Mouse (Mus musculus): Measurements from ENCODE around the gene Ankrd1. TPM values are rescaled to one million over a fixed set of nuclear protein-coding genes. Genes with fewer than 3 reads are reported as not detected.

The Ankrd1 gene
- polyA plus RNA-seq, 1 experiment from 2014 or later = not detected

DNA sequence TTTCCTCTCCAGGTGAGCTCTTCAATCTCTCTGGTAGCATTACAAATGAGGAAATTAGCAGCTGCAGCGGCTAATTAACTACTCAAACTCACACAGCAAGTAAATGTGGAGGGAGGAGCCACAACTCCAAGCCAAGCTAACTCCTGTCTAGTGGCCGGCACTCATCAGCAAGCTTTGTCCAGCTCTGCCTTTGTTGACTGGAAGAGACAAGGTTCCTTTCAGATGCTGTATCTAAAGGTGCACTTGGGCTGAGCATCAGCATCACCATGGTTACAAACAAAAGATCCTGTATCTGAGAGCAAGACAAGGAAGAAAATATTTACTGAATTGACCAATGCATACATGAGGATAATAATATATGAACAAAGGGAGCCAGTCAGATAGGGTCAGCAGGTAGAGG lies 10.3 kb upstream of the Ankrd1 start:
- H3K4me2 ChIP-seq (replicated peaks) = no peak overlapping the region
- H3K9ac ChIP-seq (replicated peaks) = no peak overlapping the region
- H3K4me3 ChIP-seq (replicated peaks) = no peak overlapping the region
- 59% methylated on average over 2 of the region's 2 CpGs for WGBS
- no peak for ATAC-seq
- no peak overlapping the region for H3K27ac ChIP-seq
- H3K4me1 ChIP-seq (replicated peaks) = no peaks in the 10 kb centered on the region
- H3K27me3 ChIP-seq = no peaks in the 10 kb centered on the region
- no peaks in the 10 kb centered on the region for H3K9me3 ChIP-seq
- no peaks in the 10 kb centered on the region for H3K36me3 ChIP-seq

DNA sequence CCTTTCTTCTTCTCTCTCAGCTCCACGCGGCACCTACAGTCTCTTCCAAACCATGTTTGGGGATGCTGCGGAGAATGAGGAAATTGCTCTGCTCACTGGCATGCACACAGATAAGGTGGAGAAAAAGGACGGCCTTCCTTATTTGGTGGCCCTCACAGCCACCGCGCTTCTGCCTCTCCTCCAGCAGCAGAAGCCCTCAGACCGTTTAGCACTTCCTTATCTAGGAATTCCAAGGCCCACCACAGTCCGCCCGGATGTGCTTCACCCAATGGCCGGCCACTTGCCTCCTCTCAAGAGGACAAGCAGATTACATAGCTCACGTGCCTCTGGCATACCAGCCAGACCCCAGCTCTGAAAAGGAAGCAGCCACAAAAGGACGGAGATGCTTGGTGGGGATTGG lies 9.7 kb upstream of the Ankrd1 start:
- no peak for ATAC-seq
- H3K4me2 ChIP-seq (replicated peaks) = no peak overlapping the region
- 75% methylated on average over 12 of the region's 12 CpGs for WGBS
- no peak overlapping the region for H3K9ac ChIP-seq (replicated peaks)
- no peak overlapping the region for H3K27ac ChIP-seq
- H3K27me3 ChIP-seq = no peaks in the 10 kb centered on the region
- H3K9me3 ChIP-seq = no peaks in the 10 kb centered on the region
- H3K36me3 ChIP-seq = no peaks in the 10 kb centered on the region
- no peaks in the 10 kb centered on the region for H3K4me1 ChIP-seq (replicated peaks)
- H3K4me3 ChIP-seq (replicated peaks) = no peak overlapping the region

DNA sequence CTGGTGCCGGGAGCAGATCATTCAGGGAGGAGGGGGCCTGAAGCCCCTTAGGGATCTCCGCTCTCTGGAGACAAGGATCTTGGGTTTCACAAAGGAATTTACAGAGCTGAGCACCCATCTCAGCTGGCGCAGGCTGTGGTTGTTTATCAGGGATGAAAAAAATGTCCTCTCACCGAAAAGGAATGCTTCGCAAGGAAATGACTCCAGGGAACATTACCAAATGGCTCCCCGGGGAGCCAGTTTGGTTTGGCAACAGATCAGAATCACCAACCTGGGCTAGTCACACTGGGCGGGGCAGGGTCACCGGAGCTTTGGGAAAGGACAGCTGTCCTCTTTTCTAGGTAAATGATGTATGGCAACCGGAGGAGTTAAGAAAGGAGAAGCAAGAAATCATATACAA lies 9.3 kb upstream of the Ankrd1 start:
- no peaks in the 10 kb centered on the region for H3K4me1 ChIP-seq (replicated peaks)
- no peak overlapping the region for H3K9ac ChIP-seq (replicated peaks)
- H3K4me3 ChIP-seq (replicated peaks) = no peak overlapping the region
- H3K36me3 ChIP-seq = no peaks in the 10 kb centered on the region
- H3K27me3 ChIP-seq = no peaks in the 10 kb centered on the region
- H3K4me2 ChIP-seq (replicated peaks) = no peak overlapping the region
- H3K27ac ChIP-seq = no peak overlapping the region
- WGBS = 73% methylated on average over 9 of the region's 9 CpGs
- no peak for ATAC-seq
- H3K9me3 ChIP-seq = no peaks in the 10 kb centered on the region

DNA sequence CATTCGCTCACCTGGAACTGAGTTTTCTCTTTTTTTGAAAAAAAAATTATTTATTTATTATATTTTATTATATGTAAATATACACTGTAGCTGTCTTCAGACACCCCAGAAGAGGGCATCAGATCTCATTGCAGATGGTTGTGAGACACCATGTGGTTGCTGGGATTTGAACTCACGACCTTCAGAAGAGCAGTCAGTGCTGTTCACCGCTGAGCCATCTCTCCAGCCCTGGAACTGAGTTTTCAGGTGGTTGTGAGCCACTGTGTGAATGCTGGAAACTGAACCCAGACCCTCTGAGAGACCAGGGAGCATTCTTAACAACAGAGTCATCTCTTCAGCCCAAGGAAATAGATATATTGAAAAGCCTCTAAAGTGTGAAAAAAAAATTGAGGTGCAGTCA lies 8.5 kb upstream of the Ankrd1 start:
- no peak overlapping the region for H3K27ac ChIP-seq
- no peak overlapping the region for H3K4me3 ChIP-seq (replicated peaks)
- ATAC-seq = no peak
- no peaks in the 10 kb centered on the region for H3K9me3 ChIP-seq
- H3K9ac ChIP-seq (replicated peaks) = no peak overlapping the region
- H3K4me2 ChIP-seq (replicated peaks) = no peak overlapping the region
- no peaks in the 10 kb centered on the region for H3K36me3 ChIP-seq
- no peaks in the 10 kb centered on the region for H3K4me1 ChIP-seq (replicated peaks)
- WGBS = 95% methylated on average over 3 of the region's 3 CpGs
- no peaks in the 10 kb centered on the region for H3K27me3 ChIP-seq

DNA sequence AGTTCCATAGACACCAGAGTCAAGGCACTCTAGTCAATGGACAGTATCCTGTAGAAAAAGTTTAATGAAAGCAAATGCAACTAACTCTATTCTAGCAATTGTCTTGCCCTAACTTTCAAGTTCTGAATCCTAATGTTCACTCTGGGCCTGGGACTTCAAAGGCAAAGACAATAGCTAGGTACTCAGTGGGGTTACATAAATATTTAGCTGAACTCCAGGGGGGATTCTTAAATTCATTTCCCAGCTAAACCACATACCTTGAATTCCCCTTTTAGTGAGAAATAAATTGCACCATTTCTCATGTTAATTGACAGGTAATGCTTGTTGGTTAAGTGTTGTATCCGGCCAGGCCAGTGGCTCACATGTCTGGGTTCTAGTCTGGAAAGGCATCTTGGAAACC lies 4.3 kb upstream of the Ankrd1 start:
- Histone ChIP-seq H3K4me2 (replicated peaks) (no peak overlapping the region), H3K9me3 (peaks cover 2% of the 10 kb centered on the region; the same call in 1 of the 2 replicates), H3K36me3 (no peaks in the 10 kb centered on the region), H3K27ac (no peak overlapping the region), H3K4me1 (replicated peaks) (no peaks in the 10 kb centered on the region), H3K4me3 (replicated peaks) (no peak overlapping the region), H3K27me3 (no peaks in the 10 kb centered on the region), H3K9ac (replicated peaks) (no peak overlapping the region)
- 97% methylated on average over 1 of the region's 1 CpGs for WGBS
- no peak for ATAC-seq

DNA sequence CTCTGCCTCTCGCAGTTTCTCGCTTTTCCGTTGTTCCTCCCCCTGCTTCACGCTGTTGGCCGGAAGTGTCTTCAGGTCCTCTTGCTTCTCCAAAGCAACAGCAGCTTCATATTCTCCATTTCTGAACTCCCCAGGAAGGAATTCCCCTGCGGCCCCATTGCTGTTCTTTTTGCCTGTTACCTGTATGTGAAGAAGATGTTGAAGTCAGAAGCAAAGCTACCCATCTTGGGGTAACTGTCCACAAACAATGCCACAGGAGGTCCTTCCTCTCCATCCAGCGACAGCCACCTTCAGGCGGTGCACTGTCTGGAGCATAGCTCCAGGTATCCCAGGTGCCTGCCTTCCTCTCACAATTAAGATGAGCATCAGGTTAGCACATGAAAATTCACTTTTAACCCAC lies 680 bp downstream of the Ankrd1 start:
- ATAC-seq = no peak
- no peak overlapping the region for H3K4me3 ChIP-seq (replicated peaks)
- H3K27ac ChIP-seq = no peak overlapping the region
- no peaks in the 10 kb centered on the region for H3K36me3 ChIP-seq
- no peaks in the 10 kb centered on the region for H3K4me1 ChIP-seq (replicated peaks)
- 88% methylated on average over 8 of the region's 8 CpGs for WGBS
- H3K27me3 ChIP-seq = no peaks in the 10 kb centered on the region
- peaks cover 2% of the 10 kb centered on the region; the same call in 1 of the 2 replicates for H3K9me3 ChIP-seq
- H3K4me2 ChIP-seq (replicated peaks) = no peak overlapping the region
- no peak overlapping the region for H3K9ac ChIP-seq (replicated peaks)

DNA sequence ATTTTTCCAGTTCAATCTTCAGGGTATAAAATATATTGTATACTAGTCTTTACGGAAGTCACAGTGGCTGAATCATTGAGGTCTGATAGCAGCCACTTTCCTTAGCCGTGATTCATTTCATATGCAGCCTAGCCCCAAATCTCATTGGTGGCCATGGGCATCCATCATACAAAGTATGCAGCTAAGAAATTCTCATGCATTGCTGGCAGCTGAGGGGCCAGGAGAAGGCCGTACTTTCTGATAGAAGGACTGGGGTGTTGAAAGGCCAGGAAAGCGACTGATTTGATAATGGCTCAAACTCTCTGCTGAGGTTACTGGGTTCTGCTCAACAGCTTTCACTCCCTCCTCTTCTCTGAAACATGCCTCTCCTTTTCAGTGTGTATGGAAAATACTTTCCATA lies 3.7 kb downstream of the Ankrd1 start:
- no peak for ATAC-seq
- Histone ChIP-seq H3K9ac (replicated peaks) (no peak overlapping the region), H3K27me3 (no peaks in the 10 kb centered on the region), H3K36me3 (no peaks in the 10 kb centered on the region), H3K4me1 (replicated peaks) (no peaks in the 10 kb centered on the region), H3K4me2 (replicated peaks) (no peak overlapping the region), H3K4me3 (replicated peaks) (no peak overlapping the region), H3K27ac (no peak overlapping the region), H3K9me3 (no peaks in the 10 kb centered on the region)
- WGBS = 92% methylated on average over 4 of the region's 4 CpGs

DNA sequence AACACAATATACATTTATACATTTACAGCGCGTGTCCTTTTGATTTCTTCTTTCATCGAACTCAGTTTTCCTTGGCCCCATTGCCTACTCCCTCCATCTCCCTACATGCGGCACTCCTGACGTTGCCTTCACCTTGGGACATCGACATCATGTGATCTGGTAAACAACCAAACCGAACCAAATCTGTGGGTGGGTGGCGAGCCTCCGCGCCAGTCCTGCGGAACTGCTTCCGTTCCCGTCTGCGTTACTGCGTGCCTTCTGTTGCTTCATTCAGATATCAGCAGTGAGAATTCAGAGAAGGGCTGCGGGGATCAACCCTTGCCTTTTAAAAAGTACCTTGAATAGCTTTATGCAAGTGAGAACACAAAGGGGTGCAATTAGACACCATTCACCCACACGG lies 7.9 kb downstream of the Ankrd1 start:
- Histone ChIP-seq H3K4me3 (replicated peaks) (no peak overlapping the region), H3K4me2 (replicated peaks) (peak overlapping the region; percentile 31), H3K9me3 (no peaks in the 10 kb centered on the region), H3K36me3 (no peaks in the 10 kb centered on the region), H3K27me3 (no peaks in the 10 kb centered on the region), H3K4me1 (replicated peaks) (0 out of 2 replicates have a peak, but pooled peaks cover 2% of the 10 kb centered on the region), H3K9ac (replicated peaks) (no peak overlapping the region), H3K27ac (no peak overlapping the region)
- 53% methylated on average over 17 of the region's 17 CpGs for WGBS
- no peak for ATAC-seq

DNA sequence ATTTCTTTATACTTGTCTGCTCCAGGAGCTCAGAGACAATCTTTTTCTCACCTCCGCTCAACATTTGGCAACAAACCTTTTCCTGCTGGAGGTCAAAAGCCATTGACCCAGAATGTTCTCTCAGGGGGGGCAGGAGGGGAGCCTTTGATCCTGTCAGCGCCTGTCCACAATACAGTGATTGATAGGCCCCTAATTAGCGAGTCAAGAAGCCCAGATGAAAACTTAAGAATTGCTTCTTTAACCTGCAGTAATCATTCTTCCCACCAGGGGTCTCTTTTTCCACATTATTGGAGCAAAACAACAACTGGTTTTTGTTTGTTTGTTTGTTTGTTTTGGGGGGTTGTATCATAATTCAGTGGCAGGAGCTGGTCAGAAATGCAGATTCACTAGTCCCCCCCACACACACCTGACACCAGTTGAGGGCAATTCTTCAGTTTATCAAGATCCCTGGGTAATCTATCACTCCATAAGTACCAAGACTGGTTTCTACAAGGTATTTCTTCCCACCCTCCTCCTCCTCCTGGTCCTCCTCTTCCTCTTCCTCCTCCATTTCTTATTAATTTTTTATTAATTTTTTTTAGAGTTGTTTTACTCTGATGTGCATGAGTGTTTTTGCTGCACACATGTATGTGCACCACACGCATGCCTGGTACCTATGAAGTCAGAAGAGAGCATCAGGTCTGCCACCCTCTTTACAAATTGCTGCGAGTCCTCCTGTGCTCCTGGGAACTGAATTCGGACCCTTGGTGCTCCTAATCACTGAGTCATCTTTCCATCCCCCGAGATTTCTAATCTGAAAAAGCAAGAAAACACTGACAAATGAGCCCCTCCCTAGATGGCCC lies 8.6 kb downstream of the Ankrd1 start:
- peak; percentile 65 for ATAC-seq
- WGBS = 32% methylated on average over 7 of the region's 7 CpGs
- Histone ChIP-seq H3K4me2 (replicated peaks) (no peak overlapping the region), H3K27ac (no peak overlapping the region), H3K27me3 (no peaks in the 10 kb centered on the region), H3K36me3 (no peaks in the 10 kb centered on the region), H3K4me3 (replicated peaks) (no peak overlapping the region), H3K9me3 (no peaks in the 10 kb centered on the region), H3K4me1 (replicated peaks) (0 out of 2 replicates have a peak, but pooled peaks cover 2% of the 10 kb centered on the region), H3K9ac (replicated peaks) (no peak overlapping the region)

DNA sequence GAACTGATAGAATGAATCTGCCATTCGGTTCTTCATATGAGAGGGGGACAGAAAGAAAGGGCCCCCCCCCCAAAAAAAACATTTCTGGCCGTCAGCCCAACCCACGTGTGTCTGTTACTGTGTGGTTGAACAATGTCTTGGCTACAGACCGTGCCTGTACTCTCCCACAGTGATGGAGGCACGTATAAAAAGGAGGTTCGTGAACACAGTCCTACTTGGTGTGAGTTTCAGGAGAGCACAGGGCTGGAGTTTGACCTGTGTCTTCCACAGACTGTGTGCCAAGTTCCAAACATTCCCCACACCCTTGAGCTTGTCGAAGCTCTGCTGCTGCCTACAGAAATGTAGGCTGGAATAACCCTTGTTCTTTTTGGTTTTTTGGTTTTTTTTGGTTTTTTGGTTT lies 9.4 kb downstream of the Ankrd1 start:
- 63% methylated on average over 7 of the region's 7 CpGs for WGBS
- Histone ChIP-seq H3K27me3 (no peaks in the 10 kb centered on the region), H3K36me3 (peaks cover 4% of the 10 kb centered on the region; the same call in 1 of the 2 replicates), H3K9me3 (no peaks in the 10 kb centered on the region), H3K4me2 (replicated peaks) (no peak overlapping the region), H3K4me3 (replicated peaks) (no peak overlapping the region), H3K4me1 (replicated peaks) (0 out of 2 replicates have a peak, but pooled peaks cover 2% of the 10 kb centered on the region), H3K27ac (no peak overlapping the region), H3K9ac (replicated peaks) (no peak overlapping the region)
- ATAC-seq = peak; percentile 55; the same call in 1 of the 2 replicates

DNA sequence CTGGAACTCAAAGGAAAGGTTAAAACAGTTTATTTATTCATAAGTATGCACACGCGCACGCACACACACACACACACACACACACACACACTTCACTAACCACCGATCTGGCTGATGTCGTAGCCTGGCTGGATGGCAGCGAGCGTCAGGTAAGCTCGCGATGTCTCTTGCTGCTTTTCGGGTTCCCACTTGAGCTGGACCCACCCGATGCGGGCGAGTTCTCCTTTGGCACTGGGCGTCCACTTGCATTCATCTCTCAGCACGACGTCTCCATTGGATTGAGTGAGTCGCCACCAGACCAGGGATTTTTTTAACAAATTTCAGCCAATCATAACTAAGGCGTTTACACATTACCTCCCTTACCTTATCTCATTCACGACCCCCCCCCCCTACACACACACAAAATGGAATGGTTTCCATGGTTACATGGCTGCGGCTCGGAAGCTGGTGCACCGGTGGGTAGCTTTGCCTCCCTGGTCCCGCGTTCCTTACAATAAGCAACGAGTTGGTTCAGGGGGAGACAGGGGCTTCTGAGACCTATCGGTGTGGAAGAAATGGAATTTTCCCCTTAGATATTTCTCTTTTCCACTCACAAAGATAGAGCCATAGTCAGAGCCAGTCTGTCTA lies 10.5 kb downstream of the Ankrd1 start:
- WGBS = 70% methylated on average over 26 of the region's 26 CpGs
- ATAC-seq = no peak; the same call in 1 of the 2 replicates
- Histone ChIP-seq H3K27ac (no peak overlapping the region), H3K4me1 (replicated peaks) (0 out of 2 replicates have a peak, but pooled peaks cover 2% of the 10 kb centered on the region), H3K9me3 (no peaks in the 10 kb centered on the region), H3K4me2 (replicated peaks) (peak overlapping the region; percentile 6; the same call in 1 of the 2 replicates), H3K9ac (replicated peaks) (no peak overlapping the region), H3K4me3 (replicated peaks) (no peak overlapping the region), H3K36me3 (peaks cover 4% of the 10 kb centered on the region; the same call in 1 of the 2 replicates), H3K27me3 (no peaks in the 10 kb centered on the region)

DNA sequence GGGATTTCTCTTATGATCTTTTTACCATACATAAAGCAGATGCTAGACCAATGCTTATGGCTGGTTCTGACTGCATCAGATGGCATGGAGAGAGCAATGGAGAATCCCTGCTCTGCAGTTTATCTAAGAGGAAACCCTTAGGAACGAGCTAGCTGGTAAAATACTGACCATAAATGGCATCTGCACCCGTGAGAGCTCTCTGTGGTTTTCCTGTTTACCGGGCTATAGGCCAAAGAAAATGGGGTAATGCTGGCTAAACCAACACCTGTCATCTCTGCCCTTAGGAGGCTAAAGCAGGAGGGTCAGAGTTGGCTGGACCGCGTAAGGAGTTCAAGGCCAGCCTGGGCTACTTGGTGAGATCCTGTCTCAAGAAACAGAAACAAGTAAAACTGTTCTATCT lies 16.0 kb downstream of the Ankrd1 start:
- no peaks in the 10 kb centered on the region for H3K4me1 ChIP-seq (replicated peaks)
- no peak overlapping the region for H3K9ac ChIP-seq (replicated peaks)
- peaks cover 45% of the 10 kb centered on the region for H3K36me3 ChIP-seq
- H3K27ac ChIP-seq = no peak overlapping the region
- no peak overlapping the region for H3K4me2 ChIP-seq (replicated peaks)
- no peak overlapping the region for H3K4me3 ChIP-seq (replicated peaks)
- no peaks in the 10 kb centered on the region for H3K27me3 ChIP-seq
- 94% methylated on average over 5 of the region's 5 CpGs for WGBS
- ATAC-seq = no peak
- no peaks in the 10 kb centered on the region for H3K9me3 ChIP-seq
